Mouse (Mus musculus) c-Kit-positive CD71-positive TER-119-positive erythroid progenitor cells, embryonic 14.5 days (primary cell): ENCODE measurements around the gene Cfap61.

Experiments
- DNase-seq: peaks from one replicate; pipeline ENCODE4 v3.0.0-alpha.2; 2013; ENCODE audit warnings: low spot score

Cfap61 gene

GRCm38 (mm10) chr2:146010816-146011215, 76.2 kb downstream of the Cfap61 start:
- no peak for DNase-seq

DNA sequence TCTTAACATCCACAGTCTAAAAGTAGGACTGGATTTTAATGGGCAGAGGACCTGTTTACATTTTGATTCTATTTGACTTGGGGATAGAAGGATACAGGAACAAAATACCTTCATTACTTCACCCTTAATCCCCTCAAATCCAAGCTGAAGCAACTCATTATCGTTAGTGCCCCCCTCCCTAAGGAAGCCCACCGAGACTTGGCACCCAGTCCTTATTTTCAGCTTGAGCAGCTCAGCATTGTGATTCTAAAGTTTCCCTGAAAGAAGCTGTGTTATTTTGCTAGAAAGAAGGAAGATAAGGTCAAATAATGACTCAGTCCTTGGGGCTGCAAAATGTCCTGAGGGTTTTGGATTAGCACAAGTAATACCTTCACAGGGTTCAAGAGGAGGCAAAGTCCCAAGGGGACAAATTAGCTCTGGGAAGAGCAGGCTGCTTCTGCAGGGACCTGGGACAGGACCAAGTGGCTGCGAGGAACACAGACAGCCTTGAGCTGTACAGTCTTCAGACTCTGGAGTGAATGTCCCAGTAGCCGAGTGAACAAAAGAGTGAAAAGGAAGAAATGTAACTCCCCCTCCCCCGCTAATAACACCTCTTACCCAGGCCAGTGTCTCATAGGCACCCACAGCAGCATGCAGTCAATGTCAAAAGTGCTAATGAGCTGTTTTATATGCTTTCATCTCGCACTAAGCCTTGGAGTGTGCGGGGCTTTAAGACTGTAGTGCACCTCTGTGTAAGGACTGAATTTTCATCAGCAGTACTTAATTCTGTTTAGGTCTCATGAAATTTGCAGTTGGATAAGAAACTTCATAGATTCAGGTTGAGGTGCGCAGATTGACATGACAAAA, 81.0 kb downstream of the Cfap61 start:
- DNase-seq, result no peak

- DNase-seq, result no peak
Observed at GRCm38 (mm10) chr2:146022846-146023245, 88.3 kb downstream of the Cfap61 start.

DNA sequence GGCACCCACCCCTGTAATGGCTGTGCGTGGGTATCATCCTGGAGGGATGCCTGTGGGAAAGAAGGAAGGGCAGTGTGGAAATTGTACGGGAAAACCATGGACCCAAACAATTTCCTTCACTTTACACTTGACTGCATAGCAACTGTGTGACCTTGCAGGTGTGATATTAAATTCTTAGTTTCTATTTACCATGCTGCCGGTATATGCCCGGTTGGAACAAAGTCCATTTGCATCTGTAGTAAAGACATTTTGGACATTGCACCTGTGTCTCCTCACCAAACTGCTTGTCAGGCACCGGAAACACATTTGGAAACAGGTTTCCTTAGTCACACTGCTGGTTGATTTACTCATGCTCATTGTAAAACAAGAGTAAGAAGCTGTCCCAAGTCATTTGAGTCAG, 109.1 kb downstream of the Cfap61 start:
- DNase-seq, result no peak

DNA sequence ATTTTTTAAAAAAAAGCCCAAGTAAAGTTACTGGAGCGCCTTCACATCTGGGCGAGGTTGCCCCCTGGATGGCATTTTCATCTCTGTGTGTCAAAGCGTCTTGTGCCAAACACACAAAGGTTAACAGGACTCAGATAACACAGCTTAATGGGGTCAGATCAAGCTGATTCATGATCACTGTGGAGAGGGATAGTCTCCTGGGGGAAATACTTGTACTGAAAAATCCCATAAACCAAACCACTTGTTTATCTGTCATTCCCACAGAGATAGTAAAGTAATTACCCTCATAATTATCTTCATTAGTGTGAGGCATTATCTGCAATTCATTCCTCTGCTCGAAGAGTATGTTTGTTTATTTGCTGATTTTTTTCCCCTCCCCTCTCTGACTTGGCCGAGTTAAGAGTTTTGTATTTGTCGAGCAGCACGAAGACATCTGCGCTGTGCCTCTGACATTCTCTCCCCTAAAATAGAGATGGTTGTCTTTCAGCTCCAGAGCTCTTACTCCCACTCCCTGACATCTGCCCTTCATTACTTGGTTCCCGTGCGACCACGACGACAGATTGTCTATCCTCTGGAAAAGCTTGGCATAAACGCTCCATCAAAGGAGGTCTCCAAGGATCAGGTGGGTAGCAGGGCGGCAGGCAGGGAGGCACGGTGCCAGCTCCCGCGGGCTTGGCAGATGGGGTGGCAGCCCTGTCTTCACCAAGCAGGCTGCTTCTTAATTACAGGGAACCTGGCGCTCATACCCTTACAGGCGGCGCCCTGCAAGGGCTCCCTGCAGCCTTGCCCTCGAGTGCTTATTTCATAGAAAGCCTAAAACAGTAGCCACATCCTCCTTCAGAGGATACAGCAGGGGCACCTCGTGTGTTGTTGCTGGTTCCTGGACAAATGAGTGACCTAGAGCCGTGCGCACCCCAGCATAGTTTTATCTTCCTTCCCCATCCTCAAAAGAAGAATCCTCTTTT, 110.6 kb downstream of the Cfap61 start:
- no peak for DNase-seq

DNA sequence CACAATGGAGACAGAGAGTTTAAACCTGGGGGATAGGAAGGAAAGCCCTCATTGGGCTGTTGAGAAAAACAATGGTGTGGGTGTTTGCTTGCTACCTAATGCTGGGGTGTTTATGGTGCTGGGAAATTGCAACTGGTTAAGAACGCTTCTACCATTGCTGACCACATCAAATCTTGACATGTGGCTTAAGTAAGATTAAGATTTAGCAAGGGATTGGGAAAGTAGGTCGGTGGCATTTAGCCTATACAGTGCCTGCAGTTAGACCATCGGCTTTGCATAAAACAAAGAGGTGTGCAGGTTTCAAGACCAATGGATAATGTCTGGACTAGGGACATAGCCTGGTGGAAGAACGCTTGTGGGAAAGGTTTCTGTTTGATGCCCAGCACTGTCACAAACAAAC, 113.1 kb downstream of the Cfap61 start:
- no peak for DNase-seq

GRCm38 (mm10) chr2:146048221-146048829, 113.7 kb downstream of the Cfap61 start:
- DNase-seq, result no peak

DNA sequence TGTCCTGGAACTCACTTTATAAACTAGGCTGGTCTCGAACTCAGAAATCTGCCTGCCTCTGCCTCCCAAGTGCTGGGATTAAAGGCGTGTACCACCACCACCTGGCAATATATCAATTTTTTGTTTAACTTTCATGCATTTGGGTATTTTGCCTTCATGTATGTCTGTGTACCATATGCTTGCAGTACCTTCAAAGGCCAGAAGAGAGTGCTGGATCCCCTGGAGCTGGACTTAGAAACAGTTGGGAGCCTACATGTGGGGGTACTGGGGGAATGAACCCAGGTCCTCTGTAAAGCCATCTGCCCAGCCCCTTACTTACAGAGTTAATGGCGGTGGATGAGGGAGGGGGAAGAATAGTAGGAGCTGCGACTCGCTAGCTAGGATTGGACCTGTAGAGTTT, 114.8 kb downstream of the Cfap61 start:
- no peak for DNase-seq

GRCm38 (mm10) chr2:146050069-146050468, 115.5 kb downstream of the Cfap61 start:
- no peak for DNase-seq

GRCm38 (mm10) chr2:146051334-146051733, 116.8 kb downstream of the Cfap61 start:
- DNase-seq, result no peak

GRCm38 (mm10) chr2:146057123-146057522, 122.5 kb downstream of the Cfap61 start:
- DNase-seq, result no peak

GRCm38 (mm10) chr2:146058791-146059190, 124.2 kb downstream of the Cfap61 start:
- DNase-seq, result no peak

DNA sequence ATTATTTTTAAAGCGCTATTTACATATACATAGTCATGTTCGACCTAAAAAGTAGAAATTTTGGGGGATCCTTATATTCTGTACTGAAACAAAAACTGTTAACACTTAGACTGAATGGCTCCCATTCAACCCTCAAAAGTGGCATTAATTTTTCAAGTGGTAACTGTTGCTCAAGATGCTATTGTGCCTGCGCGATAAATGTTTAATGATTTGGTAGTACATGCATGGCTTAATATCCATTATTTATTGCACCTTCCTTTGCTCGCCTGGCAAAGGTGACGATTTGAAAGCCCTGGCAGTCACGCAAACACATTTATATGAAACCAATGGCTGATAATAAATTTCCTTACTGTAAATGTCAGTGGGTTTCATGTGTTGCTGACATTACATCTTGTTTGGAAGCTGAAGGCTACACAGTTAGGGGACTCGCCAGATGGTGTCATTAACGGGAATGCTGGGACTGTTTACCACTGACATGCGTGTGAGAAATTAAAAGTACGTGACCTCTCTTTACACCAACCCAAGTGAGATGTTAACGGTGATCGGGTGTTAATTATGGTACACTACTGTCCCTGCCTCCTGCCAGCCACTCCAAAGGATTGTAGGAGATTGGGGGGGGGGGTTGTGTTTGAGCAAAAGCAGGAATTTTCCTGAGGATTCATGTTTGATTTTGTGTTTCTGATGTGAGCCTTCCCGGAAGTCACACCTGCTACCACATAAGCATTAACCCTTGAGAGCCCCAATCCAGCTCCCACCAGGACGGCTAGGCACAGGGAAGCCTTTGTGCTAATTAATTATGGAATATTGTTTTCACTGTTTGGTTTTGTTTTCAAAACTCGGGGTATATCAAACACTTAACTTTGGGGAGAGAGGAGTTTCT, 127.1 kb downstream of the Cfap61 start:
- no peak for DNase-seq

DNA sequence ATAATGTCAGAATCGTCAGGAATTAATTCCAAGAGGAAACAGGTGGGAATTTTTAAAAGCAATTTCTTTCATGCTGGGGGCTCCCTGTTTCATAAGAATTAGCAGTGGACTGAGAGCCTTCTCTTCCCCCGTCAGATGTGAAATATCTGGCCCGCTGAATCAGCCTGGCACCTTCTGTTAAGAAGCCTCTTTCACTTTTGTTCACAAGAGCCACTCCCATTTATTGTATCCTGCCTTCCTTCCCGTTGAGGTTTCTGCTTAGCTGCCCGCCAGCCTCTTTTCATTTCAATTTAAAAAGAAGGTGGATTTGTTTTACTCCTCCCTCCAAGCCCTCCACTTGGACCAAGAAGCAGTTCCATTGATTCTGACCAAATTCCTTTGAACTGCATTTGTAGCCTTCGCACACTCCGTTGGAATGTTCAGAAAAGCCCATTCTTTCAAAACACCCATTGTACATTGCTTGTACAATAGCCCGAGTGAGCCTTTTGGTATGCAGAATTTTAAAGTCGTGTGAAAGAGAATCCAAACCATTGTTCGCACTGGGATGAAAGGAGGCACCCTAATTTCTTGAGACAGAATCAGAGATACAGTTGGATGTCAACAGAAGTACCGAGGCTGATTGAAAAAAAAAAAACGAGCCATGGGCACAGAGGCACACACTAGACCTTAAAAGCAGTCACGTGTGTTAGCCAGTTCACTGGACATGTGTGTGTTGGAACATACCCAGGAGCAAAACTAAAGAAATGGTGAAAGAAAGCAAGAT, 127.9 kb downstream of the Cfap61 start:
- DNase-seq, result no peak

DNA sequence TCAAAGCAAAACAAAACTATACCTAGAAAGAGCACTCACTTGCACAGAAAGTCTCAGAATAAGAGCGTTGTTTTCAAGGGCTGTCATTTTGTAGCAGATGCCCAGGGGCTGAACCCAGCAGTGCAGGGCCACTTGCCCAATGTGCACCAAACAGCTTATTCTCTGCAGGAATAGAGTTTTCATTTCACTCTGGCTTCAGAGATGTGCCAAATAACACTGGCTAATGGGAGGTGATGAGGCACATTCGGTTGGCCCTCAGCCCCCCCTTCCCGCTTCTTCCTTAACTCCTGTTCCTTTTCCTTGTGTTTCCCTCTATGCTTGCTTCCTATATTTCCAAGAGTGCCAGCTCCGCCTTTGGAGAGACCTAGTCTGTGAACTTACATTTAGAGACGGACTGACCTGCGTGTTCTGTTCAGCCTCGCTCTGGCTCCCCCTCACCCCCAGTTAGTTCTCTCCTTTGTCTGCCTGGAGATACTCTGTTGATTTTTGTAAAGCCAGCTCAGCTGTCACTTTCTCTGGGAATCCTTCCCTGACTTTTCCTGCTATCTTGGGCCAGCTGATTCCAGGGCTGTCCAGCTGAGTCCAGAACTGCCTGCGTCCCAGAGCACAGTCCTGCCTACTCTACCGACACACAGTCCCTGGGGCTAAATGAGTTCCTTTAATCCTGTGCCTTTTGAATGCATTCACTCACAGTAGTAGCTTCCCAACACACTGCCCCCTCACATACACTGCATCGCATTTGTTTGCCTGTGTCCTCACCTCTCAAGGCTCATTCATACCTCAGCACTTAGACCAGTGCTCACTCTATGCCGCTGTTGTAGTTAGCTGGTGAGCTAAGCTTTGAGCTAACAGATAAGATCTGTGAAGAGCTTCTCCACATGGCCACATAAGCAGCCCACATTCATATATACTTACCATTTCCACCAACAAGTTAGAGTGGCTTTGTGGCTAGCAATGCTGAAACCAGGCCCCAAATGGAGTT, 128.8 kb downstream of the Cfap61 start:
- no peak for DNase-seq

DNA sequence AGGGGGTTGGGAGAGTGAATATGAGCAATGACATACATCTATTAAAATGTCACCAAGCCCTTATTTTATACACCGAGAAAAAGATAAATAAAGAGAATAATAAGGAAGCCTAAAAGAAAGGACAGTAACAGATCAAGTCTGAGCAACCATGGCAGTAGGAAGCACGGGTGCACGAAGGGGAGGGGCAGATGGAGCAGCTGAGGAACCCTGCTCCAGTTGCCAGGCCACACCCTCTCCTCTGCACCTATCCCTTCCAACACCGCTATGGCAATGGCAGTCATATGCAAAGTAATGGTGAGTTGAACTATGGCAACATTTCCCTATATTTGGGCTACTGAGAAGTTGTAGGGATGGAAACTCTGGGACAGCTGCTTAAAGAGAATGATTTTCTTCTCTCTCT, 132.8 kb downstream of the Cfap61 start:
- no peak for DNase-seq

GRCm38 (mm10) chr2:146073300-146073699, 138.7 kb downstream of the Cfap61 start:
- DNase-seq, result no peak

DNA sequence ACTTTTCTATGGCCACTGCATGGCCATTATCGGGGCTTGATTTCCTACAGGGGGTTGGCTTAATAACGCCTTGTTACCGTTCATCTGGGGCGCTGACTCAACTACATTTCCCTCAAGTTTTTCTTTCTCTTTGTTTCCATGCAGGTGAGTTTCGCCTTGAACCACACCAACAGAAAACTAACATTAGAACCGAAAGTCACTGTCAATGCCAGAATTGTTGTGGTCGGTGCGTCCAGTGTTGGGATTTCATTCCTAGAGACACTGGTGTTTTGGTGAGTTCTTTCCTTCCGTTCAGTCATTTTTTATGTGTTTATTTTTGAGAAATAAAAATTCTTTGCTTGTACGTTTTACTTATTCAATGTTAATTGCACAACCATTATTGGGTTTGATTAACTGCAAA, 142.5 kb downstream of the Cfap61 start:
- DNase-seq, result no peak

DNA sequence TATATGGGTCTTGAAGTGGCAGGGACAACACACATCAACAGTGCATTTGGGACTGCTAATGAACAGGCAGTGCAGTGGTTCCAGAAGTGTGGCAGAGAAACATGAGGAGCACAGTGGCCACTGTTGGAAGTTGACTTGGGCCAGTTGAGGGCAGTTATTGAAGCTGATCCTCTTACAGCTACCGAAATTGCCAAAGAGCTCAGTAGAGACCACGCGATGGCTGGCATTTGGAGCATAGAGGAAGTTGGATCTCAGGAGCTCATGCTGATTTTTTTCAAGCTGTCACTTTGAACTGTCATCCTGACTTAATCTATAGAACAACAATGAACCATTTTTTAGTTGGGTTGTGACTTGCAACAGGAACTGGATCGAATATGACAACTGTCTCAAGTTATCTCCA, 145.7 kb downstream of the Cfap61 start:
- no peak for DNase-seq
